Mouse (Mus musculus): ENCODE data around the gene Nlrc5.

The Nlrc5 gene

GRCm38 (mm10) chr8:94469656-94470055 is 35.5 kb downstream of the Nlrc5 start:
- DNase-seq (ENCODE audit: low read depth, low spot score), result no peak

GRCm38 (mm10) chr8:94470794-94471193 is 36.6 kb downstream of the Nlrc5 start:
- no peak for DNase-seq (ENCODE audit: low read depth, low spot score)

- DNase-seq (ENCODE audit: low read depth, low spot score), result no peak
Measured at GRCm38 (mm10) chr8:94471281-94471680, 37.1 kb downstream of the Nlrc5 start.

GRCm38 (mm10) chr8:94472741-94473140 is 38.6 kb downstream of the Nlrc5 start:
- DNase-seq (ENCODE audit: low read depth, low spot score), result no peak

GRCm38 (mm10) chr8:94473431-94473830 is 39.3 kb downstream of the Nlrc5 start:
- no peak for DNase-seq (ENCODE audit: low read depth, low spot score)

- no peak for DNase-seq (ENCODE audit: low read depth, low spot score)
Measured at GRCm38 (mm10) chr8:94475786-94476185, 41.6 kb downstream of the Nlrc5 start.

GRCm38 (mm10) chr8:94476846-94477245 is 42.7 kb downstream of the Nlrc5 start:
- DNase-seq (ENCODE audit: low read depth, low spot score), result no peak

GRCm38 (mm10) chr8:94482051-94482450 is 47.9 kb downstream of the Nlrc5 start:
- peak; percentile 30 for DNase-seq (ENCODE audit: low read depth, low spot score)

GRCm38 (mm10) chr8:94485288-94485687 is 51.1 kb downstream of the Nlrc5 start:
- DNase-seq (ENCODE audit: low read depth, low spot score), result no peak

GRCm38 (mm10) chr8:94485882-94486281 is 51.7 kb downstream of the Nlrc5 start:
- peak; percentile 22 for DNase-seq (ENCODE audit: low read depth, low spot score)

- DNase-seq (ENCODE audit: low read depth, low spot score), result no peak
Measured at GRCm38 (mm10) chr8:94488016-94488415, 53.9 kb downstream of the Nlrc5 start.

GRCm38 (mm10) chr8:94489809-94490483 is 55.8 kb downstream of the Nlrc5 start:
- DNase-seq (ENCODE audit: low read depth, low spot score), result no peak

GRCm38 (mm10) chr8:94492021-94492681 is 58.0 kb downstream of the Nlrc5 start:
- peak; percentile 72 for DNase-seq (ENCODE audit: low read depth, low spot score)

- no peak for DNase-seq (ENCODE audit: low read depth, low spot score)
Measured at GRCm38 (mm10) chr8:94493240-94493639, 59.1 kb downstream of the Nlrc5 start.

GRCm38 (mm10) chr8:94515430-94516208 is 81.5 kb downstream of the Nlrc5 start:
- no peak for DNase-seq (ENCODE audit: low read depth, low spot score)

GRCm38 (mm10) chr8:94516209-94516593 is 82.0 kb downstream of the Nlrc5 start:
- no peak for DNase-seq (ENCODE audit: low read depth, low spot score)

- DNase-seq (ENCODE audit: low read depth, low spot score), result no peak
Measured at GRCm38 (mm10) chr8:94516766-94517165, 82.6 kb downstream of the Nlrc5 start.

- no peak for DNase-seq (ENCODE audit: low read depth, low spot score)
Measured at GRCm38 (mm10) chr8:94518331-94518730, 84.2 kb downstream of the Nlrc5 start.

GRCm38 (mm10) chr8:94519021-94519420 is 84.9 kb downstream of the Nlrc5 start:
- no peak for DNase-seq (ENCODE audit: low read depth, low spot score)

GRCm38 (mm10) chr8:94521481-94521880 is 87.3 kb downstream of the Nlrc5 start:
- no peak for DNase-seq (ENCODE audit: low read depth, low spot score)

GRCm38 (mm10) chr8:94522482-94522881 is 88.3 kb downstream of the Nlrc5 start:
- no peak for DNase-seq (ENCODE audit: low read depth, low spot score)

- no peak for DNase-seq (ENCODE audit: low read depth, low spot score)
Measured at GRCm38 (mm10) chr8:94524554-94524953, 90.4 kb downstream of the Nlrc5 start.

GRCm38 (mm10) chr8:94527178-94527577 is 93.0 kb downstream of the Nlrc5 start:
- DNase-seq (ENCODE audit: low read depth, low spot score), result no peak
